Mouse (Mus musculus) adrenal gland, adult 18-20 months (tissue): ENCODE results near the gene Gm6370. TPM values are rescaled to one million over a fixed set of nuclear protein-coding genes. Genes with fewer than 3 reads are reported as not detected.
A peak's percentile ranks its signal among the peaks of the same experiment; 100 is the strongest.
"Not testable (repeated sequence)": the region's sequence is repeated elsewhere in the genome, so short reads cannot be mapped to it uniquely, and the experiment has no call there.

ENCODE experiments used
- DNase-seq, 2 experiments: peaks; one replicate each; pipeline ENCODE4 v3.0.0; 2021 to 2022; ENCODE audit warnings: low spot score in 2 of 2
- long read RNA-seq, 2 experiments: library from polyadenylated mRNA; stranded (forward); transcript quantifications; one replicate each; pipeline ENCODE4 v2.0.0; 2021
- total RNA-seq, 2 experiments: library from RNA; stranded (reverse); gene quantifications; 1 replicate in 1 of 2; 2 replicates in 1 of 2; pipeline ENCODE4 v1.2.3; 2021

Gene Gm6370
- not detected for total RNA-seq
- long read RNA-seq, experiment 1, result 0 reads
- long read RNA-seq, experiment 2, result 0 reads

DNA sequence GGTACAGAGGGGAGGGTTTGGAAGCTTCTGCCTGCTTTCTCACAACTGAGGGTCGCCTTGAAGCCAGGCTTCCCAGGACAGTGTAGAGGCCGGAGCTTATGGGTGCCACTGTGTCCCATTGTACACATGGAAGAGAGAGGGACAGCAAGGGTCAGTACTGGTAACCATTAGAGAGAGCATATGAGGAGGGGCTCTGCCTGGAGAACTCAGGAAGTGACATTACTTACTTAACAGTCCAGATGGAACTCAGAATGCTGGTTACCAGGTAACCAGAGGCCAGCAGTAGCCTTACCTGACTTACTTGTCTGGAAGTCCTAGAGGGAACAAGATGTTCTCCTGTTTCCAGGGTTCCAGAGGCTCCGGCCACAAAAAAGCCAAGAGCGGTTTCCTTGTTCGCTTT lies at the start of gene Gm6370:
Gene Gm6370 (plus strand): TSS at position 301 of the 400 bp plus-strand sequence.
- not testable (repeated sequence) for DNase-seq

DNA sequence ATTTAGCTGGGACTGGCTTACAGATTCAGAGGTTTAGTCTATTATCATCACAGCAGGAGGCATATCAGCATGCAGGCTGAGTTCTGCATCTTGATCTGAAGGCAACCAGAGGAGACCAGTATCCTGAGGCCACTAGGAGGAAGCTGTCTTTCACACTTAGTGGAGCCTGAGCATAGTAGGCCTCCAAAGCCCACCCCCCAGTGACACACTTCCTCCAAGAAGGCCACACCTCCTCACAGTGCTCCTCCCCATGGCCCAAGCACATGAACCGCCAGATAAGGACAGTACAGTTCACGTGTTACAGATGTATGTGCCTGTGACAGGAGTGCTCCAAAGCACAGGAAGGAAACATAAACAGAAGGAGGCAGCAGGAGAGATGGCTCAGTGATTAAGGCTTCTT lies 48.4 kb upstream of the Gm6370 start:
- no peak for DNase-seq

DNA sequence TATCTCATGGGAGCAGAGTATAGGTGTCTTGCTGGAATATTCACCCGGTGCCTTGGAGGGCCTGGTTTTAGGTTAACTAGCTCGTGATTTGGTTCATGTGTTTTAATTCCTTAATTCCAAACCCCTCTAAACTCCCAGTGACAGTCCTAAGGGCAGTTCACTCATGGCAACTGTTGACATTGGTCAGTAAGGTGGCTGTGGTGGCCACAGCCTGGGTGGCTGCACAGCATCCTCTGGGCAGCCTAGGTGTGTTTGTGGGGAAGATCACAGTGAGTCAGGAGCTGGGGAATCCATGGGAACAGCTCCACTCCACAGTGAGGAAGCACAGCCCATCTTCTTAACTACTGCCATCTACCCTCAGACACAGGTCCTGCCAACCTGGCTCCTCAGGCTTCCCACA lies 44.5 kb upstream of the Gm6370 start:
- DNase-seq, result no peak

DNA sequence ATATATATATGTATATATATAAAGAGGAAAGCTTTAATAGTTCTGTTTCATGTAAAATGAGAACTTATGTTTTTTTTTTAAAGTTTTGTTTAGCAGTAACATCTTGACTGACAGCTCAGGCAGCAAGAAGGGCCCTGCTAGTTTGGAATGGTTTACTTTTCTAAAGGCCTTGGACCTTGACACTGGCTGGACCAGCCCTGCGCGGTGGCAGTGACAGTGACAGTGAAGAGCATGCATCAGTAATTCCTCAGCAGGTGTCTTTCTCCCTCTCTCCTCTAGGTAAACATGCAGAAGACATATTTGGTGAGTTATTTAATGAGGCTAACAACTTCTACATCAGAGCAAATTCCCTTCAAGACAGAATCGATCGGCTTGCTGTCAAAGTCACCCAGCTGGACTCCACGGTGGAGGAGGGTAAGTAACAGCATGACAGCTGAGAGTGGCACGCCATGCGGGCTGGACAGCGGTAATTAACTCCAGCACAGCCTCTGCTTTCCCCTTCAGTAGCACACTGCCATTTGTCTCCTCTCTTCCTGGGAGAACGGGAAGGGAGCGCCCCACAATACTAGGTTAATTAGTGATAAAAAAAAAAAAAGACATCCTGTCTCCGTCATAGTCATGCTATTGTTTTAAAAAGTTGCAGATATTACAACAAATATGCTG lies 39.4 kb upstream of the Gm6370 start:
- DNase-seq, result no peak

DNA sequence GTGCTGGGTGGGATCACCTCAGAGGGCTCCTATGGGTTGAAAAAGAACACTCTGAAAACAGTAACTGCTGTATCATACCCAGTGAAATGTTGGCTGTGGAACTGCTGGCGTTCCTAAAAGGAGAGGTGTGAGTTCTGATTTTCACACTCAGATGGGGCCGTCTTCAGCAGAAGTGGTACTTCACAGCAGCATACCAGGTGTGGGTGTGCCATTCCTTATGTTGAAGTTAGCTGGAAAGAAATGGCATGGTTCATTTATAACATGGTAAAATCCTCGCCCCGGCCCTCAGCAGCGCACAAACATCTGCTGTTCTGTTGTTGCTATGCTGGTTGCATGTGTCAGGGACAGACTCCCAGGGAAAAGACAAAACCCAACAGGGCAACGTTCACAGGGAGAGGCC lies 37.6 kb upstream of the Gm6370 start:
- no peak for DNase-seq

DNA sequence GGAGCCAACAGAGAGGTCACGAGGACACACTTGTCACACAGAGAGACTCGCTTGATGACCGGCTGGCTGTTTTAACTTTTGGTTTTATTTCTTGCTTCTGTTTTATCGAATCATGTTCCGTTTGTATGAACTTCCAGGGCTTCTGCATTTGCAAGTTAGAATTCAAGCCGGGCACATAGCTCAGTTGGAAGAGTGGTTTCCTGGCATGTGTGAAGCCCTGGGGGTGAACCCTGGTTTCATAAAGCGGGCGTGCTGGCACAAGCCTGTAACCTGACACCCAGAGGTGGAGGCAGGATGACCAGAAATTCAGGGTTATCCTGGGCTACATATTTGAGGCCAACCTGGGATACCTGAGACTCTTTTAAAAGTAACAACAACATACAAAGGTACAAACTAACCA lies 29.6 kb upstream of the Gm6370 start:
- DNase-seq, result no peak

DNA sequence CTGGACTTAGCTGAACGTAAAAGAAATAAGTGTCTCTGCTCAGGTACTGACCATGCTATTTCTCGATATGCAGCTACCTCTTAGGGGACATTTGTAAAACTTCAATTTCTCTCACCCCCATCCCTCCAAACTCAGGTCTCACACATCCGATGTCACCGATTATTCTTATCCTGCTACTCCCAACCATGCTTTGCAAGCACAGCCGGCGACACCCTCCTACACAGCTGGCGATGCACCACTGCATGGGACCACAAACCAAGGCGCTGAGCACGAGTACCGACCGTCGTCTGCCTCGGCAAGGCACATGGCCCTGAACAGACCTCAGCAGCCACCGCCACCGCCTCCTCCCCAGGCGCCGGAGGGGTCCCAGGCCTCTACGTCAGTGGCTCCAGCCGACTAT lies 24.5 kb upstream of the Gm6370 start:
- no peak for DNase-seq

DNA sequence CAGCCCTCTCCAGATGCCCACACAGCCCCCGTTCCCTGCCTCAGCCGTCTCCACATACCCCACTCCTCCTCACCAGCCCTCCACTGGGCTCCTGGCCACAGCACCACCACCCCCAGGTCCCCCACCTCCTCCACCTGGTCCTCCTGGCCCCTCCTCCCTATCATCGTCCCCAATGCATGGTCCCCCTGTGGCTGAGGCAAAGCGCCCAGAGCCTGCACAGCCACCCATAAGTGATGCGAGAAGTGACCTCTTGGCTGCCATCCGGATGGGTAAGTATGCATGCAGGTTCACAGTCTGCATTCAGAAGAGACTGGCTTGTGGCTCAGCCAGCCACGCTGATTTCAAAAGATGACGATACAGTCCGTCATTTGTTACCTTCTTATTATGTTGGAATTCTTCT lies 22.9 kb upstream of the Gm6370 start:
- DNase-seq, result no peak

DNA sequence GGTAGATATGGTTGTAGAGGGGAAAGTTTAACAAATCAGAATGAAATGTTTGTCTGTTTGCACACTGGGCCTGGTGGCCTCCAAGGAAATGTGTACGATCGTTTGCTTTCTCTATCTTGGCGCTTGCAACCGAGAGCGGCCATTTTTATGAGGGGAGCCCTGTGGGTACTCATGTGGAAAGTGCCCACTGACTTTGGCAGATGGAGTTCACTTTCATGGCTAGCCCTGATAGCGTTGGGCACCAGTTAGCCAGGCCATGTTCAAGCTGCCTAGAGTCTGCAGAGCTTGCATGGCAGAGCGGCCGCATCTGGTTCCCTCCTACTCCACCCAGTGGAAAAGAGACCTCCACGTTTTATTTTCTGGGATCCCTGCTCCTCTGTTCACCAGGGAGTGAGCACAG lies 20.3 kb upstream of the Gm6370 start:
- DNase-seq, result no peak

DNA sequence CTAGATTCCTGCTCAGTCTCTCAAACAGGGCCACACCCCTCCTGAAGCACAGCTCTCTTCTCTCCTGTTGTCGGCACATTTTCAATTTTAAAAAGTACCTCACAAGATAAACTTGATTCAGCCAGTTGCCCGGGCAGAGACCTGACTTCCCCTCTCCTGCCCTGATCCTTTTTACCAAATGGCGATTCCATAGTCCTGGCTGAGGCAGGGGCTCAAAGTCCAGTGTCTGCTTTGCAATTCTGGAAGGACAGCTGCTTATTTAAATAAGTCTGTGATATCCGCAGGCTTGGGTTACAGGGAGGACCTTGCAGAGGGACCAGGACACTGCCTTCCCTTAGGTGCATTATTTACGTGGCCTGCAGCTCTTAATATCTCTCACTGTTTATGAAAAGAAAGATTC lies 19.9 kb upstream of the Gm6370 start:
- no peak for DNase-seq

DNA sequence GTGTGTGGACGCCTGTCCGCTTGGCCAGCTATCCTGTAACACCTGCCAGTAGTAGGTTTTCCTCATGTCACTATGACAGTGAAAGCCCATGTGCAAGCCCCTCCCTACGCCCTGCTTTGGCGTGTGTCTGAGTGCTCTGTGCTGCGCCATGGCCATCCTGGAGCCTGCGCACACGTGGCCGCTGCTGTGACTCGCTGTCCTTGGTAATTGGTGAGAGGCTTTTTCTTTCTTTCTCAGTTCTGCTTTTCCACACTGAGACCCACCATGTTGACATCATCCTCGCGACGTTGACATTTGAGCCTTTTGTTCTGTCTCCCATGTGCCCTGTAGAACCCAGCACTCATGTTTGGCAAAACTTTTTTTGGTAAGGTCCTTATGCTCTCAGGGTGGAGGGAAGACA lies 19.3 kb upstream of the Gm6370 start:
- DNase-seq, result peak; percentile 20 to 25

DNA sequence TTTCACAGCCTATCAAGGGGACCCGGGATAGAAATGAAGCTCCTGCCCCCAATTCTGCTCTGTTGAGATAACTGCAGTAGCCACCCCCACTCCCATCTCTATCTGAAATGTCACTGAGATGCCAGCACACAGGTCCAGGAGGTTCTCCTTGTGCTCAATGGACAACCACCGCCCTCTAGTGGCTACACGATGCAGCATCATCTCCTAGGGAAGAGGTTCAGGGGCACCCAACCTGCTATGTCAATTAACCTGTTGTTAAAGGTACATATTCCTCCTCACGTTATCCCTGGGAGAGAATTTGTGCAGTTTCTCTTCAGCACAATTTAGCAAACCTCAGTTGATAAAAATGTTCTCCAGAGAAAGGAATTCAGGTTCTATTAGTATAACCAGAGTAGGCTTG lies 11.6 kb upstream of the Gm6370 start:
- peak; percentile 19 to 30 for DNase-seq

DNA sequence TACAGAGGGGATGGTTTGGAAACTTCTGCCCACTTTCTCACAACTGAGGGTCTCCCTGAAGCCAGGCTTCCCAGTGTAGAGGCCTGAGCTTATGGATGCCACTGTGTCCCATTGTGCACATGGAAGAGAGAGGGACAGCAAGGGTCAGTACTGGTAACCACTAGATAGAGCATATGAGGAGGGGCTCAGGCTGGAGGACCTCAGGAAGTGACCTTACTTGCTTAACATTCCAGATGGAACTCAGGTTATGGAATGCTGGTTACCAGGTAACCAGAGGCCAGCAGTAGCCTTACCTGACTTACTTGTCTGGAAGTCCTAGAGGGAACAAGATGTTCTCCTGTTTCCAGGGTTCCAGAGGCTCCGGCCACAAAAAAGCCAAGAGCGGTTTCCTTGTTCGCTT lies 9.5 kb upstream of the Gm6370 start, which contains the start of gene Gm6408:
Gene Gm6408 (plus strand): TSS at position 301 of the 400 bp plus-strand sequence.
- not testable (repeated sequence) for DNase-seq

DNA sequence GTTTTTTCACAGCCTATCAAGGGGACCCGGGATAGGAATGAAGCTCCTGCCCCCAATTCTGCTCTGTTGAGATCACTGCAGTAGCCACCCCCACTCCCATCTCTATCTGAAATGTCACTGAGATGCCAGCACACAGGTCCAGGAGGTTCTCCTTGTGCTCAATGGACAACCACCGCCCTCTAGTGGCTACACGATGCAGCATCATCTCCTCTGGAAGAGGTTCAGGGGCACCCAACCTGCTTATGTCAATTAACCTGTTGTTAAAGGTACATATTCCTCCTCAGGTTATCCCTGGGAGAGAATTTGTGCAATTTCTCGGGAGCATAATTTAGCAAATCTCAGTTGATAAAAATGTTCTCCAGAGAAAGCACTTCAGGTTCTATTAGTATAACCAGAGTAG lies 2.2 kb upstream of the Gm6370 start:
- peak in 1 of 2 experiments; percentile 21 for DNase-seq

DNA sequence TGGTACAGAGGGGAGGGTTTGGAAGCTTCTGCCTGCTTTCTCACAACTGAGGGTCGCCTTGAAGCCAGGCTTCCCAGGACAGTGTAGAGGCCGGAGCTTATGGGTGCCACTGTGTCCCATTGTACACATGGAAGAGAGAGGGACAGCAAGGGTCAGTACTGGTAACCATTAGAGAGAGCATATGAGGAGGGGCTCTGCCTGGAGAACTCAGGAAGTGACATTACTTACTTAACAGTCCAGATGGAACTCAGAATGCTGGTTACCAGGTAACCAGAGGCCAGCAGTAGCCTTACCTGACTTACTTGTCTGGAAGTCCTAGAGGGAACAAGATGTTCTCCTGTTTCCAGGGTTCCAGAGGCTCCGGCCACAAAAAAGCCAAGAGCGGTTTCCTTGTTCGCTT lies 10.9 kb downstream of the Gm6370 start, which contains the start of gene 4930449I24Rik:
Gene 4930449I24Rik (plus strand): TSS at position 301 of the 400 bp plus-strand sequence.
- not testable (repeated sequence) for DNase-seq

DNA sequence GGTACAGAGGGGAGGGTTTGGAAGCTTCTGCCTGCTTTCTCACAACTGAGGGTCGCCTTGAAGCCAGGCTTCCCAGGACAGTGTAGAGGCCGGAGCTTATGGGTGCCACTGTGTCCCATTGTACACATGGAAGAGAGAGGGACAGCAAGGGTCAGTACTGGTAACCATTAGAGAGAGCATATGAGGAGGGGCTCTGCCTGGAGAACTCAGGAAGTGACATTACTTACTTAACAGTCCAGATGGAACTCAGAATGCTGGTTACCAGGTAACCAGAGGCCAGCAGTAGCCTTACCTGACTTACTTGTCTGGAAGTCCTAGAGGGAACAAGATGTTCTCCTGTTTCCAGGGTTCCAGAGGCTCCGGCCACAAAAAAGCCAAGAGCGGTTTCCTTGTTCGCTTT lies 22.7 kb downstream of the Gm6370 start, which contains the start of gene Gm3402:
Gene Gm3402 (plus strand): TSS at position 301 of the 400 bp plus-strand sequence.
- DNase-seq, result not testable (repeated sequence)

DNA sequence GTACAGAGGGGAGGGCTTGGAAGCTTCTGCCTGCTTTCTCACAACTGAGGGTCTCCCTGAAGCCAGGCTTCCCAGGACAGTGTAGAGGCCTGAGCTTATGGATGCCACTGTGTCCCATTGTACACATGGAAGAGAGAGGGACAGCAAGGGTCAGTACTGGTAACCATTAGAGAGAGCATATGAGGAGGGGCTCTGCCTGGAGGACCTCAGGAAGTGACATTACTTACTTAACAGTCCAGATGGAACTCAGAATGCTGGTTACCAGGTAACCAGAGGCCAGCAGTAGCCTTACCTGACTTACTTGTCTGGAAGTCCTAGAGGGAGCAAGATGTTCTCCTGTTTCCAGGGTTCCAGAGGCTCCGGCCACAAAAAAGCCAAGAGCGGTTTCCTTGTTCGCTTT lies 34.3 kb downstream of the Gm6370 start, which contains the start of gene Gm3404:
Gene Gm3404 (plus strand): TSS at position 301 of the 400 bp plus-strand sequence.
- DNase-seq, result not testable (repeated sequence)

DNA sequence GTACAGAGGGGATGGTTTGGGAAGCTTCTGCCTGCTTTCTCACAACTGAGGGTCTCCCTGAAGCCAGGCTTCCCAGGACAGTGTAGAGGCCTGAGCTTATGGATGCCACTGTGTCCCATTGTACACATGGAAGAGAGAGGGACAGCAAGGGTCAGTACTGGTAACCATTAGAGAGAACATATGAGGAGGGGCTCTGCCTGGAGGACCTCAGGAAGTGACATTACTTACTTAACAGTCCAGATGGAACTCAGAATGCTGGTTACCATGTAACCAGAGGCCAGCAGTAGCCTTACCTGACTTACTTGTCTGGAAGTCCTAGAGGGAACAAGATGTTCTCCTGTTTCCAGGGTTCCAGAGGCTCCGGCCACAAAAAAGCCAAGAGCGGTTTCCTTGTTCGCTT lies 46.2 kb downstream of the Gm6370 start, which contains the start of gene Gm3409:
Gene Gm3409 (plus strand): TSS at position 301 of the 400 bp plus-strand sequence.
- not testable (repeated sequence) for DNase-seq

Other genes with a start within 250 kb of the Gm6370 start
- 10 to 100 TPM; 12.7 to 21.1 TPM for gene Wasf3, start 106.4 kb upstream of the Gm6370 start, total RNA-seq
- not detected for gene Gm6408, start 9.4 kb upstream of the Gm6370 start, total RNA-seq
- not detected for gene 4930449I24Rik, start 11.0 kb downstream of the Gm6370 start, total RNA-seq
- gene Gm3402, start 22.8 kb downstream of the Gm6370 start, total RNA-seq, result not detected
- not detected for gene Gm3404, start 34.4 kb downstream of the Gm6370 start, total RNA-seq
- gene Gm3409, start 46.3 kb downstream of the Gm6370 start, total RNA-seq, result not detected
- not detected for gene Gm3415, start 64.8 kb downstream of the Gm6370 start, total RNA-seq
- under 1 TPM in 1 of 2 experiments, not detected in 1; 0.43 TPM for gene Gpr12, start 93.9 kb downstream of the Gm6370 start, total RNA-seq